Comparison of ENCODE assay signal across 8 mouse cellular contexts in the genomic region with DNA sequence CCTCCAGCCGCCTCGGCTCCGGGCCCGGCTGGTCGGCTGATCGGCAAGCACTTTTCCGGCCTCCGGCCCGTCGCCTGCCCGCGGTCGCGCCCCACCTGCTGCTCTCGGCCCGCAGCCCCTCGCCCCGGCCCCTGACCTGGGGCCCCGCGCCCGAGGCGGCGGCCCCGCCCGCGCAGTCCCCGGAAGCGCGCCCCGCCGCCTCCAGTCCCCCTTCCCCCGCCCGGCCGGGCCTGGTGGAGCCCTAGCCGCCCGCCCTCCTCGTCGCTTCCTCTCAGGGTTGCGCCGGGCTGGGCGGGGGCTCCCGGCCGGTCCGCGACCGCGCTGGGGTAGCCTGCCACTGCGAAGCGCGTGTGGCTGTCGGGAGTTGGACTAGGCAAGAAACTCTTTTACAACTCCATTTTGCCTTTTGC. TPM values are rescaled to one million over a fixed set of nuclear protein-coding genes. Genes with fewer than 3 reads are reported as not detected.
DNase-seq lines count a peak whose midpoint lies in the region; ATAC-seq and TF ChIP-seq lines count a peak whose summit lies in the region.

No protein-coding gene starts in this region.

- no peaks in the 10 kb centered on the region for H3K4me1 ChIP-seq in embryonic facial prominence, embryonic 11.5 days (ENCODE audit: control insufficient read depth, insufficient read depth, low read length)
- H3K4me1 ChIP-seq in heart, embryonic 13.5 days: peaks cover 56% of the 10 kb centered on the region

- peaks cover 78% of the 10 kb centered on the region for H3K79me2 ChIP-seq in C2C12 (ENCODE audit: control insufficient read depth, insufficient read depth)

- peak overlapping the region; percentile 73 for H3K4me3 ChIP-seq in C2C12 (ENCODE audit: insufficient read depth, poor library complexity, severe bottlenecking)
- H3K4me3 ChIP-seq in embryonic facial prominence, embryonic 11.5 days (ENCODE audit: low read depth, low read length): peak overlapping the region; percentile 94
- H3K4me3 ChIP-seq in heart, embryonic 13.5 days: peak overlapping the region; percentile 77

- in situ Hi-C loops in Patski (cut with MboI; ENCODE audit: low pct_unique_long_range_greater_than_20kb): loop anchor here (5.0 kb wide), 1 partner anchor 41 kb away; the partner anchor contains the start of gene Usp4

- DNase-seq in Patski (ENCODE audit: low read depth, low spot score): no peak
- peak; percentile 85 for DNase-seq in embryonic facial prominence, embryonic 11.5 days (ENCODE audit: low spot score)
- DNase-seq in kidney, postnatal 14 days: peak; percentile 91
- peak; percentile 70 for DNase-seq in right cerebral cortex, postnatal 25 days
- no peak for DNase-seq in frontal cortex, postnatal 14 days (ENCODE audit: low spot score in 2 of 2)

- H3K27ac ChIP-seq in embryonic facial prominence, embryonic 11.5 days (replicated peaks; ENCODE audit: low read depth, low read length): peak overlapping the region; percentile 99
- peak overlapping the region; percentile 100 for H3K27ac ChIP-seq in heart, embryonic 13.5 days (replicated peaks)

- POLR2A ChIA-PET in Patski (lab: Charles Lee): interaction anchor here (1.0 to 1.2 kb wide), 2 partner anchors 12 to 15 kb away, joined by 3 read pairs; no protein-coding TSS in a partner anchor

- WGBS in embryonic facial prominence, embryonic 11.5 days: under 1% methylated on average over 42 of the region's 51 CpGs
- under 1% methylated on average over 28 of the region's 51 CpGs for WGBS in heart, embryonic 13.5 days

- peak overlapping the region; percentile 88 for H3ac ChIP-seq in C2C12 (ENCODE audit: control insufficient read depth, insufficient read length, low read depth)

- peak overlapping the region; percentile 32 for H3K4me2 ChIP-seq in embryonic facial prominence, embryonic 11.5 days (ENCODE audit: low read depth, low read length)
- H3K4me2 ChIP-seq in heart, embryonic 13.5 days: peak overlapping the region; percentile 92

- H3K9ac ChIP-seq in embryonic facial prominence, embryonic 11.5 days (replicated peaks; ENCODE audit: low read length): peak overlapping the region; percentile 94
- peak overlapping the region; percentile 95 for H3K9ac ChIP-seq in heart, embryonic 13.5 days

- CTCF ChIA-PET in Patski (lab: Charles Lee): no interaction called here

- TF ChIP-seq CTCF in C2C12 (IDR thresholded peaks at IDR 0.05; ENCODE audit: control insufficient read depth, insufficient read depth, insufficient read length) (no peak), Patski (IDR thresholded peaks at IDR 0.05) (no peak)

- H3K79me3 ChIP-seq in C2C12 (ENCODE audit: low read depth): peaks cover 56% of the 10 kb centered on the region

- no peaks in the 10 kb centered on the region for H3K9me3 ChIP-seq in embryonic facial prominence, embryonic 11.5 days (replicated peaks; ENCODE audit: control insufficient read depth, low read length)
- H3K9me3 ChIP-seq in heart, embryonic 13.5 days: no peaks in the 10 kb centered on the region

- no peaks in the 10 kb centered on the region for H3K27me3 ChIP-seq in C2C12 (ENCODE audit: control insufficient read depth, insufficient read depth, insufficient read length)
- no peaks in the 10 kb centered on the region for H3K27me3 ChIP-seq in Patski
- H3K27me3 ChIP-seq in embryonic facial prominence, embryonic 11.5 days (ENCODE audit: control insufficient read depth, insufficient read depth, low read length): no peaks in the 10 kb centered on the region
- H3K27me3 ChIP-seq in heart, embryonic 13.5 days (replicated peaks): no peaks in the 10 kb centered on the region

- peak; percentile 60 for ATAC-seq in Patski
- peak; percentile 71 for ATAC-seq in embryonic facial prominence, embryonic 11.5 days (replicated peaks; ENCODE audit: insufficient number of reproducible peaks, low FRiP score, low TSS enrichment, low read depth)
- ATAC-seq in heart, embryonic 13.5 days (ENCODE audit: extremely low read depth, insufficient number of reproducible peaks, low FRiP score, low TSS enrichment): peak; percentile 82
- ATAC-seq in megakaryocyte, adult 5-6 weeks (ENCODE audit: poor library complexity, severe bottlenecking): peak; percentile 67

- peaks cover 22% of the 10 kb centered on the region for H3K36me3 ChIP-seq in C2C12 (ENCODE audit: control insufficient read depth, insufficient read depth)
- no peaks in the 10 kb centered on the region for H3K36me3 ChIP-seq in embryonic facial prominence, embryonic 11.5 days (replicated peaks; ENCODE audit: control insufficient read depth, insufficient read depth, low read depth, low read length)
- H3K36me3 ChIP-seq in heart, embryonic 13.5 days: peaks cover 27% of the 10 kb centered on the region

TF ChIP-seq in C2C12, 6 proteins besides CTCF, POLR2A, EP300 and RAD21:
- TF ChIP-seq CEBPB (IDR thresholded peaks at IDR 0.05; ENCODE audit: low read depth) (no peak), MYOG (IDR thresholded peaks at IDR 0.05; ENCODE audit: control insufficient read depth, extremely low read depth, insufficient read length) (no peak), MYOD1 (IDR thresholded peaks at IDR 0.05; ENCODE audit: control insufficient read depth, insufficient read length, low read depth) (no peak), FOSL1 (IDR thresholded peaks at IDR 0.05; ENCODE audit: insufficient read depth, low read length, poor library complexity, severe bottlenecking) (no peak), USF1 (IDR thresholded peaks at IDR 0.05; ENCODE audit: low read depth) (no peak), MAX (IDR thresholded peaks at IDR 0.05) (no peak)

RNA-seq across cellular contexts. Expression of gene Tcta, which starts 0.6 kb away (rescaled TPM):
- polyA plus RNA-seq in C2C12 (2012; fragmentation: generic; extraction: Trizol): 13.7 TPM
- 30.2 TPM for polyA plus RNA-seq in Patski (2021)
- 20.6 and 25.4 TPM in 2 replicates for polyA plus RNA-seq in embryonic facial prominence, embryonic 11.5 days (2014; fragmentation: Nextera tagmentation; extraction: Ambion mirVana)
- polyA plus RNA-seq in heart, embryonic 13.5 days (2015; fragmentation: Nextera tagmentation; extraction: Ambion mirVana): 31.2 and 32.6 TPM in 2 replicates
- 16.5 and 23.8 TPM in 2 replicates for total RNA-seq in megakaryocyte, adult 5-6 weeks (2015)
- 6.2 and 8.4 TPM in 2 replicates for total RNA-seq in megakaryocyte, adult 5-6 weeks (2017)

RNA-seq across cellular contexts. Expression of gene Rhoa, which starts 0.6 kb away (rescaled TPM):
- polyA plus RNA-seq in C2C12 (2012; fragmentation: generic; extraction: Trizol) (300 TPM), Patski (2021) (353 TPM)
- polyA plus RNA-seq in embryonic facial prominence, embryonic 11.5 days (2014; fragmentation: Nextera tagmentation; extraction: Ambion mirVana): 282 and 303 TPM in 2 replicates
- 332 and 341 TPM in 2 replicates for polyA plus RNA-seq in heart, embryonic 13.5 days (2015; fragmentation: Nextera tagmentation; extraction: Ambion mirVana)
- total RNA-seq in megakaryocyte, adult 5-6 weeks (2015): 468 and 473 TPM in 2 replicates
- 585 and 627 TPM in 2 replicates for total RNA-seq in megakaryocyte, adult 5-6 weeks (2017)

RNA-seq across cellular contexts. Expression of gene Amt, which starts 9.9 kb away (rescaled TPM):
- polyA plus RNA-seq in C2C12 (2012; fragmentation: generic; extraction: Trizol) (0.71 TPM), Patski (2021) (6.0 TPM)
- polyA plus RNA-seq in embryonic facial prominence, embryonic 11.5 days (2014; fragmentation: Nextera tagmentation; extraction: Ambion mirVana): 14.6 and 16.4 TPM in 2 replicates
- polyA plus RNA-seq in heart, embryonic 13.5 days (2015; fragmentation: Nextera tagmentation; extraction: Ambion mirVana): 10.9 and 12.9 TPM in 2 replicates
- total RNA-seq in megakaryocyte, adult 5-6 weeks (2015): 0.71 TPM in 1 of 2 replicates, not detected in the other
- 0.11 TPM in 1 of 2 replicates, not detected in the other for total RNA-seq in megakaryocyte, adult 5-6 weeks (2017)

RNA-seq across cellular contexts. Expression of gene Nicn1, which starts 16.3 kb away (rescaled TPM):
- polyA plus RNA-seq in C2C12 (2012; fragmentation: generic; extraction: Trizol) (24.6 TPM), Patski (2021) (30.9 TPM)
- 48.4 TPM in 2 replicates for polyA plus RNA-seq in embryonic facial prominence, embryonic 11.5 days (2014; fragmentation: Nextera tagmentation; extraction: Ambion mirVana)
- 23.6 and 24.3 TPM in 2 replicates for polyA plus RNA-seq in heart, embryonic 13.5 days (2015; fragmentation: Nextera tagmentation; extraction: Ambion mirVana)
- total RNA-seq in megakaryocyte, adult 5-6 weeks (2015): 3.9 and 4.3 TPM in 2 replicates
- 2.6 and 3.6 TPM in 2 replicates for total RNA-seq in megakaryocyte, adult 5-6 weeks (2017)

RNA-seq across cellular contexts. Expression of gene Gpx1, which starts 32.1 kb away (rescaled TPM):
- 667 TPM for polyA plus RNA-seq in C2C12 (2012; fragmentation: generic; extraction: Trizol)
- polyA plus RNA-seq in Patski (2021): 372 TPM
- 888 and 899 TPM in 2 replicates for polyA plus RNA-seq in embryonic facial prominence, embryonic 11.5 days (2014; fragmentation: Nextera tagmentation; extraction: Ambion mirVana)
- polyA plus RNA-seq in heart, embryonic 13.5 days (2015; fragmentation: Nextera tagmentation; extraction: Ambion mirVana): 825 and 854 TPM in 2 replicates
- 2,393 and 2,822 TPM in 2 replicates for total RNA-seq in megakaryocyte, adult 5-6 weeks (2015)
- 1,668 and 1,978 TPM in 2 replicates for total RNA-seq in megakaryocyte, adult 5-6 weeks (2017)

Comparison
In these comparisons a context has a peak if more than half of its experiments do, and no peak if none do; other contexts are left out.
1. DNase-seq: peak in embryonic facial prominence, embryonic 11.5 days (single experiment), kidney, postnatal 14 days (single experiment) and right cerebral cortex, postnatal 25 days (single experiment); none in Patski (single experiment) and frontal cortex, postnatal 14 days (0 of 2).
2. Peak in every context shown above with its lines, with median percentiles within 50 percentile points of each other: H3K4me3 ChIP-seq and ATAC-seq.